Mouse (Mus musculus) cerebellum, postnatal 4 days (tissue): ENCODE results near the gene Tex13c1.

Source experiments
- DNase-seq, 2 experiments: peaks; one replicate each; pipeline ENCODE4 v3.0.0; 2022; ENCODE audit warnings: low spot score in 2 of 2, mixed read lengths in 1 of 2

The Tex13c1 gene

GRCm38 (mm10) chrX:43590860-43591259, at the start of gene Tex13c1:
Tex13c1 (plus strand) TSS chrX:43591160.
- DNase-seq: no peak
